15 mouse cellular contexts compared by ENCODE assay signal in genomic region chr5:62581699-62582098, GRCm38 (mm10).
"Had no signal": no experiment of that assay in that cellular context is flagged by ENCODE, and none has a peak within 500 bp of the region (broad histone marks: within the 10 kb centered on the region; RNA-seq: fewer than 3 reads in every experiment).

No protein-coding gene starts in this region.

- DNase-seq: kidney, adult 8-10 months; kidney, postnatal 25 days; lung, embryonic 14.5 days; lung, postnatal 10 days; lung, postnatal 4 days; midbrain, embryonic 14.5 days; right cerebral cortex, postnatal 4 days; spleen, adult 18-20 months; thymus, adult 18-20 months; thymus, postnatal 14 days had no signal

- H3K27ac ChIP-seq: left cerebral cortex, adult 2 months; limb, embryonic 15.5 days; liver, embryonic 12.5 days; midbrain, embryonic 10.5 days; neural tube, embryonic 12.5 days had no signal

- H3K4me1 ChIP-seq: limb, embryonic 15.5 days; liver, embryonic 12.5 days; midbrain, embryonic 10.5 days; neural tube, embryonic 12.5 days had no signal

- H3K36me3 ChIP-seq: limb, embryonic 15.5 days; liver, embryonic 12.5 days; midbrain, embryonic 10.5 days; neural tube, embryonic 12.5 days had no signal

- H3K9ac ChIP-seq: limb, embryonic 15.5 days; liver, embryonic 12.5 days; lung, embryonic 14.5 days; neural tube, embryonic 12.5 days had no signal

- ATAC-seq: liver, embryonic 12.5 days had no signal

- H3K27me3 ChIP-seq: limb, embryonic 15.5 days; liver, embryonic 12.5 days; neural tube, embryonic 12.5 days had no signal

- H3K9me3 ChIP-seq: limb, embryonic 15.5 days; liver, embryonic 12.5 days; midbrain, embryonic 10.5 days; neural tube, embryonic 12.5 days had no signal

- H3K4me3 ChIP-seq: left cerebral cortex, adult 2 months; limb, embryonic 15.5 days; liver, embryonic 12.5 days; midbrain, embryonic 10.5 days; neural tube, embryonic 12.5 days had no signal

- H3K4me2 ChIP-seq: limb, embryonic 15.5 days; liver, embryonic 12.5 days; lung, embryonic 14.5 days; neural tube, embryonic 12.5 days had no signal
